Mouse (Mus musculus): ENCODE data around the gene Zfp90. TPM values are rescaled to one million over a fixed set of nuclear protein-coding genes. Genes with fewer than 3 reads are reported as not detected.
"Not testable (repeated sequence)": the region's sequence is repeated elsewhere in the genome, so short reads cannot be mapped to it uniquely, and the experiment has no call there.

The Zfp90 gene
- polyA plus RNA-seq, 1 experiment from 2014 or later, result 36.5 TPM

DNA sequence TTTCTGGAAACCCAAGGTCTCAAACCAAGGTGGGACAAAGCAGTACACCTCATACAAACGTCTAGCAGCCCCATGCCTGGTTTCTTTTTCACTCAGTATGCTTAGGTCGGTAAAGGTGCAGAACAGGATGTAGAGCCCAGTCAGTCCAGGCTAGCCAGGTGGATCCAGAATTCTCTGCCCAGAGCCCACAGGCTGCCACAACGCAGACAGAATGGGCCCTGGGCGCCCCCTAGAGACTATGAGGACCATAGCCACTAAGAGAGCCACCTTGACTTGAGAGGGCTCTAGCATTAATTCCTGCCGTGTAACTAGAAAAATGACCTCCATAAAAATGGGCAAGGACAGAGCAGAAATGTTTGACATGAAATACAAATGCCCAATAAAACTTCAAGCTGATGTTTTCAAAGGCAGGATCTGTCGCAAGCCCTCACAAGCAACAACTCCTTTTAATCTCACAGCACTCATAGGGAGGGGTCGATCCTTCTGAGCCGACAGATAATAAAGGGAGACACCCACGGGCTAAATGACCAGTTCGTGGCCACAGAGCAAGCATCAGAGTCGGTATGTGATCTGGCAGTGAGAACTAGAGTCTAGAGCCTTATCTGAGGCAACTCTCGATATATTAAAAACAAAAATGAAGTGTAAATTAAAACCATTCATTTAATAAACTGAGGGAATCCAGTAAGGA, 11.7 kb upstream of the Zfp90 start:
- Histone ChIP-seq H3K4me1 (peaks cover 3% of the 10 kb centered on the region; the same call in 1 of the 2 replicates), H3K36me3 (replicated peaks) (no peaks in the 10 kb centered on the region), H3K4me3 (replicated peaks) (no peak overlapping the region), H3K4me2 (no peak overlapping the region), H3K9ac (no peak overlapping the region), H3K9me3 (no peaks in the 10 kb centered on the region), H3K27me3 (no peaks in the 10 kb centered on the region), H3K27ac (no peak overlapping the region)
- 0 out of 2 replicates have a peak, but pooled peaks have one; percentile 39 for ATAC-seq (ENCODE audit: low FRiP score)
- 47% methylated on average over 12 of the region's 12 CpGs for WGBS

DNA sequence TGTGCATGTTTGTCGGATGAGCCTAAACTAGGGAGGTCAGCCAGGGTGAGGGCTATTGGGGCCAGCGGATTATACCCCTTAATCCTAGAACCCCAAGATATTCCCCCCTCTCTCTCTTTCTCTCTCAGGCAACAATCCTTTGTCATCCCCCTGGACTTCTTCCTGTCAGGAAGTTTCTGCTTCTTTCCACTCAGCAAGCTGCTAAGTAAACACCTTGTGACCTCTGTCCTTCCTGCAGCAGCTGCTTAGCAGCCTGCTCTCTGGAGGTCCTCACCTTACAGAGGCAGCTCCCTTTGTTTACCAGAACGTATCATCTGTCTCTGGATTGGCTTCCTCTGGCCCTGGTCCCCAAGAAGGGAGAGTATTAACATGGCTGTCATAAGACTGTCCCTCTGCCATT, 10.3 kb upstream of the Zfp90 start:
- no peak overlapping the region for H3K4me2 ChIP-seq
- no peak overlapping the region for H3K27ac ChIP-seq
- H3K9ac ChIP-seq, result no peak overlapping the region
- H3K36me3 ChIP-seq (replicated peaks), result no peaks in the 10 kb centered on the region
- no peaks in the 10 kb centered on the region for H3K27me3 ChIP-seq
- no peaks in the 10 kb centered on the region for H3K9me3 ChIP-seq
- H3K4me1 ChIP-seq, result peaks cover 3% of the 10 kb centered on the region; the same call in 1 of the 2 replicates
- no peak overlapping the region for H3K4me3 ChIP-seq (replicated peaks)
- 52% methylated on average over 3 of the region's 3 CpGs for WGBS
- no peak for ATAC-seq (ENCODE audit: low FRiP score)

DNA sequence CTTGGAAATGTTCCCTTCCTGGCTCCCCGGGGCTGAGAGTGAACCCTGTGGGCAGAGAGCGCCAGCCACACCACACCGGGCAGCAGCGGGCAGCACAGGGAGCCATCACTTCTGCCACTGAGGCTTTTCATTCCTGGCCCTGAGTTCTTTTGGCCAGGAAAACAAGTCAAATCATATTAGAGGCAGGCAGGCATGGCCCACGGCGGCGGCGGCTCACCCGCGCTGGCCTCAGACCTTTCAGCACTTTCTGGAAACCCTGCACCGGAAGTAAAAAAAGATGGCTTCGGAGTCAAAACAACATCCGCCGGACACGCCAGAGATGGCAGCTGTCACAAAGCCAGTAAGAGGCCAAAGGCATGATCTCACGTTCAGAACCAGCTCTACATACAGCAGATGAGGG, 9.3 kb upstream of the Zfp90 start:
- Histone ChIP-seq H3K4me1 (peaks cover 3% of the 10 kb centered on the region; the same call in 1 of the 2 replicates), H3K9ac (no peak overlapping the region), H3K4me2 (no peak overlapping the region), H3K27ac (no peak overlapping the region), H3K27me3 (no peaks in the 10 kb centered on the region), H3K4me3 (replicated peaks) (no peak overlapping the region), H3K9me3 (no peaks in the 10 kb centered on the region), H3K36me3 (replicated peaks) (no peaks in the 10 kb centered on the region)
- 76% methylated on average over 16 of the region's 16 CpGs for WGBS
- ATAC-seq (ENCODE audit: low FRiP score), result no peak

DNA sequence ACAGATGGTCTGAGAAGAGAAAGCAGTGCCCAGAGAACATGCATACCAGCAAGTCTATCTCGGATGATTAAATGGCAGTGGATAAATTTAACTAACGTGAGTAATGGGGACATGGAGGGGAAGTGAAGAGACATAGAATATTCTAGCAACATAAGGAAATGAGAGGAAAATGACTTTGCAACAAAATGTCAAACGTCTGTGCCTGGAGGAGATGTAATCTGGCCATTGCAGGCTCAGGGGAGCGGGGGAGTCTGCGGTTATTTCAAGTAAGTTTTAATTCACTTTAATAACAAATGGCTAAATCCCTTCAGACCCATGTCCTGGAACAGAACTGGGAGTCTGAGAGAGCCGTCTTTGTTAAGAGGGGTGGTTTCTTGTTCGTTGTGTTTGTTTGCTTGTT, 5.1 kb upstream of the Zfp90 start:
- Histone ChIP-seq H3K4me1 (peaks cover 3% of the 10 kb centered on the region; the same call in 1 of the 2 replicates), H3K9ac (no peak overlapping the region), H3K4me2 (no peak overlapping the region), H3K4me3 (replicated peaks) (no peak overlapping the region), H3K9me3 (no peaks in the 10 kb centered on the region), H3K36me3 (replicated peaks) (no peaks in the 10 kb centered on the region), H3K27me3 (no peaks in the 10 kb centered on the region), H3K27ac (no peak overlapping the region)
- ATAC-seq (ENCODE audit: low FRiP score), result no peak
- WGBS, result 79% methylated on average over 7 of the region's 7 CpGs

DNA sequence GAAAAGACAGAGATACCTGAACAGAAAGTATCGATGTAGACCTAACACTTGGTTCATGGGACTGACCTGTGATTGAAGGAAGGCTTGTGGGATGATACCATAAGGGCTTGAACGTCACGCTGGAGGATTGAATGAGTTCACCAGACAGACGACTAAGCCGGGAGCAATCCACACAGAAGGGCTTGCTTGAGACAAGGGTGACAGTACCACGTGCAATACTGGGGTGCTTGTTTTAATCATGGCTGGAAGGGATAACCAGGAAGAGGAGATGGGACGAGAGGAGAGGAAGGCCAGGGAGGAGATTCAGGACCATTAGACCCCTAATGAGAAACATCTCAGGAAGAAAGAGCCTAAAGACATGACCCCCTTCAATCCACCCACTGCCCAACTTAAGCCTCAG, 4.6 kb upstream of the Zfp90 start:
- Histone ChIP-seq H3K36me3 (replicated peaks) (no peaks in the 10 kb centered on the region), H3K9me3 (no peaks in the 10 kb centered on the region), H3K4me2 (no peak overlapping the region), H3K4me1 (0 out of 2 replicates have a peak, but pooled peaks cover 3% of the 10 kb centered on the region), H3K27me3 (no peaks in the 10 kb centered on the region), H3K4me3 (replicated peaks) (no peak overlapping the region), H3K9ac (no peak overlapping the region), H3K27ac (no peak overlapping the region)
- no peak for ATAC-seq (ENCODE audit: low FRiP score)
- WGBS, result 82% methylated on average over 7 of the region's 7 CpGs

DNA sequence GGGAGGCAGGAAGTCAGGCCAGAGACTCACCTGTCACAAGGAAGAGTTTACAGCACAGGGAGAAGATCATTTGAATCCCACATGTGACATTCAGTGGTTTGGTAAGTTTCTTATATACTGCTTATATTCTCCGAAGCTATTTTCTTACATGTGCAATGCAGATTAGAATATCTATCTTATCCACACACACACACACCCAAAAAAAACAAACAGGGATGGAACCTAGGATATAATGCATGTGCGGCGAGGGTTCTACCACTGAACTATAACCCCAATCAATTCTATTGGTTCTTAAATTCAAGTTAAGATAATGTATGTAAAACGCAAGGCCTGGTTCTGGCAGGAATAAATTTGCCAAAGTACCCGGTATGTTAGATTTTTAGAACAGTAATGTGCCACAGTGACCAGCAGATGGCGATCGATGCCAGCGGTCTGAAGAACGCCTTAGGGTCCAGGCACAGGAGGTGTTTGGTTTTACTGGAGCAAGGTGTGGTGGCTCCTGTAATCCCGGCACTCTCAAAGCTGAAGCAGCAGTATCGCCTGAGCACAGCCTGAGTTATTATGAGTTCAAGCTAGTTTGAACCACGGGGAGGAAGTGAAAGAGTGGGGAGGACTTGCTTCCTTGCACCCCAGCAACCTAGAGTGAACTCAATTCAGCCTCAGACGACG, 3.2 kb upstream of the Zfp90 start:
- WGBS, result 23% methylated on average over 14 of the region's 14 CpGs

DNA sequence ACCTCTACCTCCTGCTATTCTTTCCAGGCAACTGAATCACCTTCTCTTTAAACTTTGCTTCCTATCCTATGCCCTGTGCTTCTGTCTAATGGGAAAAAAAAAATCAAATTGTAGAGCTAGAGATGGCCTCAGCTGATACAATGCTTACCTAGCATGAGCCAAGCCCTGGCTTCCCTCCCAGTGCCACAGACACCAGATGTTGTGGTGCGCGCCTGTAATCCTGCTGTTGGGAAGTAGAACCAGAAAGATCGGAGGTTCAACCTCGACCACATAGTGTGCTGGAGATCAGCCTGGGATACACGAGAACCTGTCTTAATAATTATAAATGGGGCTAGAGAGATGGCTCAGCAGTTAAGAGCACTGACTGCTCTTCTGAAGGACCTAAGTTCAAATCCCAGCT, 2.6 kb downstream of the Zfp90 start:
- peaks cover 56% of the 10 kb centered on the region for H3K36me3 ChIP-seq (replicated peaks)
- 98% methylated on average over 5 of the region's 5 CpGs for WGBS
- no peaks in the 10 kb centered on the region for H3K27me3 ChIP-seq
- ATAC-seq (ENCODE audit: low FRiP score), result no peak
- H3K4me2 ChIP-seq, result no peak overlapping the region
- no peak overlapping the region for H3K27ac ChIP-seq
- peaks cover 34% of the 10 kb centered on the region for H3K9me3 ChIP-seq
- H3K4me1 ChIP-seq, result peaks cover 7% of the 10 kb centered on the region
- no peak overlapping the region for H3K4me3 ChIP-seq (replicated peaks)
- no peak overlapping the region for H3K9ac ChIP-seq

More for the DNA sequence above, 3.2 kb upstream of the Zfp90 start:
- no peak for ATAC-seq (ENCODE audit: low FRiP score)
- H3K36me3 ChIP-seq (replicated peaks), result no peaks in the 10 kb centered on the region
- no peak overlapping the region for H3K4me2 ChIP-seq
- no peaks in the 10 kb centered on the region for H3K9me3 ChIP-seq
- no peaks in the 10 kb centered on the region for H3K27me3 ChIP-seq
- no peak overlapping the region for H3K9ac ChIP-seq
- H3K4me1 ChIP-seq, result peaks cover 7% of the 10 kb centered on the region
- no peak overlapping the region for H3K4me3 ChIP-seq (replicated peaks)
- H3K27ac ChIP-seq, result no peak overlapping the region

DNA sequence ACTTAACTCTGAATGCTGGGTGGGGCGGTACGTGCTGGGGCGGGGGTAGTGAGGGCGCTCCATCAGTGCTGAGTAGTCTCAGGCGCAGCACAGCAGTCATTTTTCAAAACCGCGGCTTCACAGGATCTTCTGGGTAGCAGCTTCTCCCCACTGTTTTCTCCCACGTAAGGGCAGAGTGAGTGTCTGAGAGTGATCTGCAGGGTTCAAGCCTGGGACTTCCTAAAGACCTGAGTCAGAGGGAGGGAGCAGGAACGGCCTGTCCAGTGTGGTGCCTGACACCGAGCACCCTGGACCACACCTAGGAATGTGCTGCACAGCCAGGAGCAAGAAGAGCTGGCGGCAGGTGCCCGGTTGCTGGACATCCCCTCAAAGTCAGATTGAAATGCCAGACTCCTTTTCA, 16.0 kb downstream of the Zfp90 start:
- Histone ChIP-seq H3K4me2 (no peak overlapping the region), H3K9ac (no peak overlapping the region), H3K4me1 (no peaks in the 10 kb centered on the region), H3K9me3 (peaks cover 14% of the 10 kb centered on the region), H3K27ac (no peak overlapping the region), H3K36me3 (replicated peaks) (peaks cover 26% of the 10 kb centered on the region), H3K27me3 (peaks cover 15% of the 10 kb centered on the region), H3K4me3 (replicated peaks) (no peak overlapping the region)
- no peak for ATAC-seq (ENCODE audit: low FRiP score)
- 36% methylated on average over 12 of the region's 12 CpGs for WGBS

DNA sequence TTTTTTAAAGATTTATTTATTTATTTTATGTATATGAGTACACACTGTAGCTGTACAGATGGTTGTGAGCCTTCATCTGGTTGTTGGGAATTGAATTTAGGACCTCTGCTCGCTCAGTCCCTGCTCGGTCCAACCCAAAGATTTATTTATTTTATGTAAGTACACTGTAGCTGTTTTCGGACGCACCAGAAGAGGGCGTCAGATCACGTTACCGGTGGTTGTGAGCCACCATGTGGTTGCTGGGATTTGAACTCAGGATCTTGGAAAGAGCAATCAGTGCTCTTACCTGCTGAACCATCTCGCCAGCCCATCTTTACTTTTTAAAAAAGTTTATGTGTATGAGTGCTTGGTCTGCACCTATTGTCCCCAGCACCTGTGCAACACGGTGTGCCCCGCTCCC, 16.8 kb downstream of the Zfp90 start:
- Histone ChIP-seq H3K27me3 (peaks cover 15% of the 10 kb centered on the region), H3K36me3 (replicated peaks) (peaks cover 17% of the 10 kb centered on the region)
- H3K4me3 ChIP-seq (replicated peaks); H3K4me1 ChIP-seq; H3K9ac ChIP-seq; H3K9me3 ChIP-seq; ATAC-seq (ENCODE audit: low FRiP score); H3K4me2 ChIP-seq; H3K27ac ChIP-seq: not testable (repeated sequence)
- 65% methylated on average over 10 of the region's 10 CpGs for WGBS

DNA sequence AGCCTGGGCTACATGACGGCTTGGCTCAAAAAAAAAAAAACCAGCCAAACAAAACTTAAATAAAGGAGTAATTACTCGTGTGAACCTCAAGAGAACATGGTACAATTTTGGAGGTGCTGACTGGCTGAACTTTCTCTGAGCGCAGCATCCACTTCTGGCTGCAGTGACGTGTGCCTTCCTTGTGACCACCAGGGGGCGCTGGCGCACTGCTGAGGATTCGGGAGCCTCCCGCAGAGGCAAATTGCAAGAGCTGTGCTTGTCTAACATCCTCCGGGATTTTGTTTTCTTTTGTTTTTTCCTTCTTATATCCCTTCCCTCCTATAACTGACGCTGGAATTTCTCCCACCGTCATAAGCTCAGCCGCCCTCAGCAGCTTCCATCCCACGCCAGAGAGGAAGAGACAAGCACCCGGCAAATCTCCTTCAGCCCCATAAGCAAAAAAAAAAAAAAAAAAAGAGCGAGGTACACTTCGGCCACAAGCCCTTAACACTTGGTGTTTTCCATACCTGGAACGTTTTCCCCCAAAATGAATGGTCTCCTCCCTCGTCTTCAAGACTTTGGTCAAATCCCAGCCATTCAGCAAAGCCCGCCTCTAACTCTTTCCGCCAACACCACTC, 17.9 kb downstream of the Zfp90 start:
- ATAC-seq (ENCODE audit: low FRiP score), result peak; percentile 65
- H3K4me1 ChIP-seq, result no peaks in the 10 kb centered on the region
- peaks cover 15% of the 10 kb centered on the region for H3K27me3 ChIP-seq
- H3K27ac ChIP-seq, result no peak overlapping the region
- peak overlapping the region; percentile 26 for H3K4me3 ChIP-seq (replicated peaks)
- H3K36me3 ChIP-seq (replicated peaks), result peaks cover 6% of the 10 kb centered on the region; the same call in 1 of the 2 replicates
- H3K9me3 ChIP-seq, result no peaks in the 10 kb centered on the region
- 10% methylated on average over 20 of the region's 20 CpGs for WGBS
- peak overlapping the region; percentile 52 for H3K4me2 ChIP-seq
- H3K9ac ChIP-seq, result no peak overlapping the region

DNA sequence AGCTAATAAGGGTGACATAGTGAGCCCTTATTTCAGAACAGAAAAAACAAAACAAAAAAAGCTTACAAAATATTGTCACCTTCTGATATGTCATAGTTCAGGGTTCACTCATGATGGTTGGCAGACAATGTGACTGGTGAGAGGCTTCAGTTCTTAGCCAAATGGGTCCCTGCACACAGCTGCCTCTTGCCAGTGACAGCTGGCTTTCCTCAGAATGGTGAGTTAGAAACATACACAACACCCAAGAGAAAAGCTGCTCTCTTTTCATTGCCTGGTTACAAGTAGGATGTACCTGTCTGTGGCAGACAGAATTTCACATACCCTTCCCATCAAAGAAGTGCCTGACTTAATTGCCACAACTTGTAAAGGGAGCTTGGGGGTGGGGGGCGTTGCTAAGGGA, 18.5 kb downstream of the Zfp90 start:
- Histone ChIP-seq H3K9me3 (no peaks in the 10 kb centered on the region), H3K4me3 (replicated peaks) (no peak overlapping the region), H3K4me1 (no peaks in the 10 kb centered on the region), H3K9ac (no peak overlapping the region), H3K27ac (no peak overlapping the region), H3K27me3 (peaks cover 15% of the 10 kb centered on the region), H3K4me2 (no peak overlapping the region), H3K36me3 (replicated peaks) (peaks cover 4% of the 10 kb centered on the region; the same call in 1 of the 2 replicates)
- ATAC-seq (ENCODE audit: low FRiP score), result no peak
- WGBS, result 69% methylated on average over 1 of the region's 1 CpGs

DNA sequence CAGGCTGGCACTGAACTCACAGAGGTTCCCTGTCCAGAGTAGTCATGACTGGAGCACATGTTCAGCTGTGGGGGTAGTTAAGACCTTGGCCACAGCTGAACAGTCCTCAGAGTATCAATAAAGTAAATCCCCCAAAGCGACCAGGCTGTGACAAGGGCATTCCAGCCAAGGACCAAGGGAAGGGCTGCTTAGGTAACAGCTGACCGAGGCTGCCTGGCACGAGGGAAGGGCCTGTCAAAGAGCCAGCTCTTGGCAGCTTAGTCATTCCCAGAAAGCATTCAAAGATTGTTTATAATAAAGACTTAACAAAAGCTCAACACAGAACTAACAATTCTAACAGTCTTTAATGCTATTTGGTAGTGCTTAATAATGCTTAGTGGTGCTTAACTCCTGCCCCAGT, 22.7 kb downstream of the Zfp90 start:
- no peaks in the 10 kb centered on the region for H3K9me3 ChIP-seq
- ATAC-seq (ENCODE audit: low FRiP score), result no peak
- H3K9ac ChIP-seq, result no peak overlapping the region
- H3K36me3 ChIP-seq (replicated peaks), result no peaks in the 10 kb centered on the region
- H3K4me3 ChIP-seq (replicated peaks), result no peak overlapping the region
- 76% methylated on average over 3 of the region's 3 CpGs for WGBS
- H3K4me2 ChIP-seq, result no peak overlapping the region
- H3K4me1 ChIP-seq, result no peaks in the 10 kb centered on the region
- H3K27me3 ChIP-seq, result 0 out of 2 replicates have a peak, but pooled peaks cover 5% of the 10 kb centered on the region
- no peak overlapping the region for H3K27ac ChIP-seq

Data from forebrain, embryonic 12.5 days (tissue).